ENCODE assay signal across 23 mouse cellular contexts in genomic region chr17:84123161-84123560, GRCm38 (mm10).
DNase-seq lines count a peak whose midpoint lies in the region; ATAC-seq and TF ChIP-seq lines count a peak whose summit lies in the region.
"Had no signal": no experiment of that assay in that cellular context is flagged by ENCODE, and none has a peak within 500 bp of the region (broad histone marks: within the 10 kb centered on the region; RNA-seq: fewer than 3 reads in every experiment).

No protein-coding gene starts in this region.

- peaks cover 39% of the 10 kb centered on the region for H3K4me1 ChIP-seq in forebrain, embryonic 10.5 days
- H3K4me1 ChIP-seq in forebrain, embryonic 13.5 days = no peaks in the 10 kb centered on the region
- peaks cover 96% of the 10 kb centered on the region for H3K4me1 ChIP-seq in megakaryocyte, embryonic 14.5 days
- peaks cover 37% of the 10 kb centered on the region for H3K4me1 ChIP-seq in embryonic facial prominence, embryonic 10.5 days
- H3K4me1 ChIP-seq in limb, embryonic 14.5 days (ENCODE audit: control insufficient read depth, insufficient read depth, low read length) = peaks cover 3% of the 10 kb centered on the region; the same call in 1 of the 2 replicates
- H3K4me1 ChIP-seq: forebrain, embryonic 12.5 days; neural tube, embryonic 15.5 days had no signal

- no peak overlapping the region for H3K4me2 ChIP-seq in forebrain, embryonic 13.5 days
- H3K4me2 ChIP-seq in limb, embryonic 14.5 days (replicated peaks; ENCODE audit: low read depth, low read length, severe bottlenecking) = no peak overlapping the region
- H3K4me2 ChIP-seq: forebrain, embryonic 12.5 days; hindbrain, embryonic 14.5 days; intestine, embryonic 15.5 days; liver, embryonic 12.5 days; neural tube, embryonic 15.5 days had no signal

- no peak overlapping the region for H3K9ac ChIP-seq in forebrain, embryonic 13.5 days
- no peak overlapping the region for H3K9ac ChIP-seq in limb, embryonic 14.5 days (ENCODE audit: low read depth, low read length, severe bottlenecking)
- H3K9ac ChIP-seq: forebrain, embryonic 12.5 days; hindbrain, embryonic 14.5 days; intestine, embryonic 15.5 days; liver, embryonic 12.5 days; neural tube, embryonic 15.5 days had no signal

- H3K27me3 ChIP-seq in forebrain, embryonic 10.5 days (ENCODE audit: poor library complexity, severe bottlenecking) = no peaks in the 10 kb centered on the region
- no peaks in the 10 kb centered on the region for H3K27me3 ChIP-seq in forebrain, embryonic 13.5 days
- no peaks in the 10 kb centered on the region for H3K27me3 ChIP-seq in megakaryocyte, embryonic 14.5 days (replicated peaks)
- H3K27me3 ChIP-seq in embryonic facial prominence, embryonic 10.5 days (replicated peaks; ENCODE audit: low read depth, poor library complexity, severe bottlenecking) = no peaks in the 10 kb centered on the region
- no peaks in the 10 kb centered on the region for H3K27me3 ChIP-seq in limb, embryonic 14.5 days (ENCODE audit: control insufficient read depth, insufficient read depth, low read length)
- H3K27me3 ChIP-seq: forebrain, embryonic 12.5 days; intestine, embryonic 15.5 days; liver, embryonic 12.5 days; neural tube, embryonic 15.5 days had no signal

- intact Hi-C loops in left cerebral cortex, postnatal 14 days (cut with DNase I) = no loop called here

- no peak for TF ChIP-seq POLR2A in limb, embryonic 14.5 days (IDR thresholded peaks at IDR 0.05; ENCODE audit: borderline replicate concordance, extremely low read depth, insufficient read depth, insufficient read length)

- H3K36me3 ChIP-seq in forebrain, embryonic 10.5 days (replicated peaks) = no peaks in the 10 kb centered on the region
- H3K36me3 ChIP-seq in forebrain, embryonic 13.5 days (ENCODE audit: poor library complexity, severe bottlenecking) = no peaks in the 10 kb centered on the region
- H3K36me3 ChIP-seq in megakaryocyte, embryonic 14.5 days (replicated peaks; ENCODE audit: low read length) = peaks cover 2% of the 10 kb centered on the region
- H3K36me3 ChIP-seq in embryonic facial prominence, embryonic 10.5 days (replicated peaks) = no peaks in the 10 kb centered on the region
- H3K36me3 ChIP-seq in limb, embryonic 14.5 days (ENCODE audit: control insufficient read depth, insufficient read depth, low read length) = no peaks in the 10 kb centered on the region
- H3K36me3 ChIP-seq: forebrain, embryonic 12.5 days; intestine, embryonic 15.5 days; liver, embryonic 12.5 days; neural tube, embryonic 15.5 days had no signal

- H3K27ac ChIP-seq in forebrain, embryonic 10.5 days = peak overlapping the region; percentile 60
- H3K27ac ChIP-seq in forebrain, embryonic 13.5 days = no peak overlapping the region
- peak overlapping the region; percentile 1 for H3K27ac ChIP-seq in embryonic facial prominence, embryonic 10.5 days (replicated peaks)
- H3K27ac ChIP-seq in limb, embryonic 14.5 days (replicated peaks; ENCODE audit: low read depth, low read length) = peak overlapping the region; percentile 26; the same call in 1 of the 2 replicates
- H3K27ac ChIP-seq: forebrain, embryonic 12.5 days; hindbrain, embryonic 14.5 days; intestine, embryonic 15.5 days; liver, embryonic 12.5 days; neural tube, embryonic 15.5 days had no signal

- ATAC-seq in forebrain, embryonic 13.5 days = no peak
- no peak for ATAC-seq in megakaryocyte, adult 5-6 weeks (ENCODE audit: poor library complexity, severe bottlenecking)
- no peak for ATAC-seq in limb, embryonic 14.5 days (ENCODE audit: low FRiP score, low read depth)
- ATAC-seq: intestine, embryonic 15.5 days; liver, embryonic 12.5 days had no signal

- 80% methylated on average over 2 of the region's 2 CpGs for WGBS in forebrain, embryonic 10.5 days
- WGBS in forebrain, embryonic 13.5 days = 93% methylated on average over 2 of the region's 2 CpGs
- 81% methylated on average over 2 of the region's 2 CpGs for WGBS in embryonic facial prominence, embryonic 10.5 days
- WGBS in limb, embryonic 14.5 days = 64% methylated on average over 2 of the region's 2 CpGs

- DNase-seq in forebrain, embryonic 10.5 days (ENCODE audit: extremely low spot score, low spot score) = no peak
- no peak for DNase-seq in embryonic facial prominence, embryonic 10.5 days (ENCODE audit: low spot score)
- no peak for DNase-seq in limb, embryonic 14.5 days (ENCODE audit: low spot score)
- no peak for DNase-seq in left cerebral cortex, postnatal 14 days (ENCODE audit: low spot score in 2 of 2)
- no peak for DNase-seq in frontal cortex, postnatal 14 days (ENCODE audit: low spot score in 2 of 2)
- DNase-seq: adrenal gland, postnatal 10 days; cerebellum, adult 11-12 months; cerebellum, postnatal 10 days; heart, adult 18-20 months; heart, postnatal 36 days; kidney, adult 9 months; kidney, postnatal 25 days; layer of hippocampus, postnatal 36 days; lung, adult 2 months; lung, postnatal 14 days had no signal

- no peak overlapping the region for H3K4me3 ChIP-seq in forebrain, embryonic 10.5 days
- no peak overlapping the region for H3K4me3 ChIP-seq in forebrain, embryonic 13.5 days
- peak overlapping the region; percentile 10 for H3K4me3 ChIP-seq in megakaryocyte, embryonic 14.5 days (replicated peaks)
- H3K4me3 ChIP-seq in embryonic facial prominence, embryonic 10.5 days = no peak overlapping the region
- H3K4me3 ChIP-seq in limb, embryonic 14.5 days (replicated peaks; ENCODE audit: low read length) = no peak overlapping the region
- H3K4me3 ChIP-seq: forebrain, embryonic 12.5 days; intestine, embryonic 15.5 days; liver, embryonic 12.5 days; neural tube, embryonic 15.5 days had no signal

- H3K9me3 ChIP-seq in forebrain, embryonic 10.5 days = peaks cover 4% of the 10 kb centered on the region; the same call in 1 of the 2 replicates
- H3K9me3 ChIP-seq in forebrain, embryonic 13.5 days (replicated peaks) = peaks cover 4% of the 10 kb centered on the region; the same call in 1 of the 2 replicates
- H3K9me3 ChIP-seq in megakaryocyte, embryonic 14.5 days = no peaks in the 10 kb centered on the region
- H3K9me3 ChIP-seq in embryonic facial prominence, embryonic 10.5 days = peaks cover 5% of the 10 kb centered on the region; the same call in 1 of the 2 replicates
- H3K9me3 ChIP-seq in limb, embryonic 14.5 days (ENCODE audit: control insufficient read depth, low read length) = no peaks in the 10 kb centered on the region
- H3K9me3 ChIP-seq: forebrain, embryonic 12.5 days; intestine, embryonic 15.5 days; liver, embryonic 12.5 days; neural tube, embryonic 15.5 days had no signal
